Mouse (Mus musculus) retina, postnatal 1 day (tissue): ENCODE measurements at regions not wholly inside any gene's neighbourhood (a gene's known extent, or its start where the extent isn't known, plus 50 kb on each side); places are given as distances from the start of the nearest gene placed in this dataset.

Source experiments
- DNase-seq: peaks from one replicate; pipeline ENCODE4 v3.0.0-alpha.2; 2012

GRCm38 (mm10) chr4:93444666-93445065 is 109.4 kb upstream of the Tusc1 start:
- DNase-seq, result no peak

GRCm38 (mm10) chr4:93438587-93439336 is 103.5 kb upstream of the Tusc1 start:
- DNase-seq, result no peak

- no peak for DNase-seq
These were observed 102.2 kb upstream of the Tusc1 start for GRCm38 (mm10) chr4:93437386-93438130.

GRCm38 (mm10) chr4:93412695-93413094 is 77.4 kb upstream of the Tusc1 start:
- no peak for DNase-seq

- DNase-seq, result no peak
These were observed 71.6 kb upstream of the Tusc1 start for GRCm38 (mm10) chr4:93406876-93407275.

GRCm38 (mm10) chr4:93400579-93400978 is 65.3 kb upstream of the Tusc1 start:
- DNase-seq, result no peak
